ENCODE assay signal across 29 mouse cellular contexts in genomic region chr12:8335503-8335902, GRCm38 (mm10). TPM values are rescaled to one million over a fixed set of nuclear protein-coding genes. Genes with fewer than 3 reads are reported as not detected.
"Had no signal": no experiment of that assay in that cellular context is flagged by ENCODE, and none has a peak within 500 bp of the region (broad histone marks: within the 10 kb centered on the region; RNA-seq: fewer than 3 reads in every experiment).

No protein-coding gene starts in this region.

- H3K4me3 ChIP-seq: heart, adult 2 months; heart, embryonic 13.5 days; heart, embryonic 15.5 days; hindbrain, embryonic 13.5 days; hindbrain, embryonic 15.5 days; kidney, embryonic 15.5 days; limb, embryonic 12.5 days; liver, embryonic 12.5 days had no signal

- H3K9me3 ChIP-seq: heart, embryonic 13.5 days; heart, embryonic 15.5 days; hindbrain, embryonic 13.5 days; hindbrain, embryonic 15.5 days; kidney, embryonic 15.5 days; limb, embryonic 12.5 days; liver, embryonic 12.5 days had no signal

- H3K27me3 ChIP-seq: heart, embryonic 13.5 days; heart, embryonic 15.5 days; hindbrain, embryonic 13.5 days; hindbrain, embryonic 15.5 days; kidney, embryonic 15.5 days; limb, embryonic 12.5 days; liver, embryonic 12.5 days had no signal

- H3K27ac ChIP-seq: heart, embryonic 13.5 days; heart, embryonic 15.5 days; hindbrain, embryonic 13.5 days; hindbrain, embryonic 15.5 days; hindbrain, postnatal 0 days; kidney, postnatal 0 days; limb, embryonic 12.5 days; liver, embryonic 12.5 days; liver, embryonic 14.5 days had no signal

- H3K4me1 ChIP-seq: limb, embryonic 12.5 days had no signal

- DNase-seq: gastrocnemius, postnatal 10 days; gastrocnemius, postnatal 25 days; heart, adult 11 months; heart, adult 2 months; heart, postnatal 14 days; heart, postnatal 36 days; kidney, adult 11 months; kidney, postnatal 14 days; kidney, postnatal 36 days; layer of hippocampus, adult 9-11 months; layer of hippocampus, postnatal 36 days; left cerebral cortex, postnatal 4 days had no signal

- ATAC-seq: hindbrain, postnatal 0 days; intestine, embryonic 16.5 days; liver, embryonic 12.5 days had no signal

- H3K4me2 ChIP-seq: heart, embryonic 11.5 days; heart, embryonic 13.5 days; heart, embryonic 15.5 days; hindbrain, embryonic 13.5 days; hindbrain, embryonic 15.5 days; kidney, embryonic 15.5 days; limb, embryonic 12.5 days; liver, embryonic 12.5 days had no signal

- H3K9ac ChIP-seq: heart, embryonic 13.5 days; heart, embryonic 15.5 days; hindbrain, embryonic 13.5 days; hindbrain, embryonic 15.5 days; kidney, embryonic 15.5 days; limb, embryonic 12.5 days; liver, embryonic 12.5 days; liver, embryonic 14.5 days had no signal

RNA-seq across cellular contexts. Expression of gene Gdf7, which starts 33.7 kb away (rescaled TPM):
- total RNA-seq: gastrocnemius, postnatal 10 days; gastrocnemius, postnatal 25 days; gastrocnemius, postnatal 4 days; hematopoietic stem cell, adult 5-6 weeks; left cerebral cortex, postnatal 4 days; liver, adult 2 months had no signal
- polyA plus RNA-seq: heart, embryonic 13.5 days; heart, embryonic 15.5 days; heart, postnatal 0 days; intestine, embryonic 14.5 days; intestine, embryonic 16.5 days; liver, adult 2 months; liver, embryonic 12.5 days; liver, embryonic 14.5 days had no signal
